Mouse (Mus musculus) embryonic facial prominence, embryonic 10.5 days (tissue): ENCODE measurements at regions not wholly inside any gene's neighbourhood (a gene's known extent, or its start where the extent isn't known, plus 50 kb on each side); places are given as distances from the start of the nearest gene placed in this dataset.

Source experiments
- DNase-seq: peaks from one replicate; pipeline ENCODE4 v3.0.0-alpha.2; 2017; ENCODE audit warnings: low spot score
- H3K27ac ChIP-seq: fragments of 300-500 bp; sonication (generic); replicated peaks from 2 replicates; pipeline ENCODE4 v1.5.1; 2016; ENCODE audit warnings: mild to moderate bottlenecking
- H3K27me3 ChIP-seq: fragments of 300-500 bp; sonication (generic); replicated peaks from 2 replicates; pipeline ENCODE4 v1.6.1; 2016; ENCODE audit warnings: low read depth, mild to moderate bottlenecking; ENCODE audit not compliant: poor library complexity, severe bottlenecking
- H3K36me3 ChIP-seq: fragments of 300-500 bp; sonication (generic); replicated peaks from 2 replicates; pipeline ENCODE4 v1.6.1; 2016; ENCODE audit warnings: mild to moderate bottlenecking, moderate library complexity
- H3K4me1 ChIP-seq: fragments of 300-500 bp; sonication (generic); 2 replicates; pipeline ENCODE4 v1.6.1; 2016
- H3K4me3 ChIP-seq: fragments of 300-500 bp; sonication (generic); 2 replicates; pipeline ENCODE4 v1.5.1; 2016; ENCODE audit warnings: mild to moderate bottlenecking, moderate library complexity
- H3K9me3 ChIP-seq: fragments of 300-500 bp; sonication (generic); 2 replicates; pipeline ENCODE4 v1.6.1; 2016; ENCODE audit warnings: mild to moderate bottlenecking
- WGBS: fragments of 180-500 bp; shearing (Covaris S2); methylation state at CpG from one replicate; pipeline ENCODE4 v1.1.7; 2016; 5-methylcytosine and 5-hydroxymethylcytosine counted together

DNA sequence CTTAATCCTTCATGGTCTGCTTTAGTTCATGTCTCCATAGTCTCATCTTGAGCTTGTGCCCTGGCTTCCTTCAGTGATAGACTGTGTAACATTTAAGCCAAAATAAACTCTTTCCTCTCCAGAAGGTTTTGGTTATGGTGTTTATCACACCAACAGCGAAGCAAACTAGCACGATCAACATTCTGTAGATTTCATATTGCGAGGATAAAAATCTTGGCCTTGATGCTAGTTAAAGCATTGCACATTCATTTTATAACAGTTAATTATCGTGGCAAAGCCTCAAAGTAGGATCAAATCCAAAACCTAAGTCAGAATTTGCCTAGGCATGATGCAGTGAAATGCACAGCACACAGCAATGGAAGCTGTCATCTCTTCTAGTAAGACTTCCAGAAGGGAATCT is 1123.7 kb downstream of the Rapgef2 start:
- Histone ChIP-seq H3K4me3 (no peak overlapping the region), H3K4me1 (no peaks in the 10 kb centered on the region), H3K27me3 (no peaks in the 10 kb centered on the region), H3K9me3 (no peaks in the 10 kb centered on the region), H3K36me3 (no peaks in the 10 kb centered on the region), H3K27ac (no peak overlapping the region)
- no peak for DNase-seq
- 88% methylated on average over 4 of the region's 4 CpGs for WGBS

DNA sequence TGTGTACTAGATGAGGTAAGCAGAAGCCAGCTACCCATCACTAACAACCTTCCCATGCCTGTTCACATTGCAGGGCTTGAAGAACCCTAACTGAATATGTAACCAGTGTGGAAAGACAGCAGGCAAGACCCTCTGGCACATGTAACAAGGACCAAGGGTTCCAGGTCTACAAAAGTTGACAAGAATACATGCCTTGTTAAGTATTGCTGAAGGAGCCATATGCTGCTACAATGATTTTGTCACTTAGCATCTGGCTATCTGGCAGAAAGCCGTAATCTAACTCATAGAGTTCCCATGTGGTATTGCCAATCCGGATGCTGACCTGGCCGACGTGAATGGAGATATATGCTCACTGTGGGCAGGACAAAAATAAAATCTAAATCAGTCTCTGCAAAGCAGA is 1127.9 kb downstream of the Rapgef2 start:
- WGBS, result 93% methylated on average over 4 of the region's 4 CpGs
- no peak for DNase-seq
- no peak overlapping the region for H3K4me3 ChIP-seq

More for the DNA sequence above, 1127.9 kb downstream of the Rapgef2 start:
- Histone ChIP-seq H3K27me3 (no peaks in the 10 kb centered on the region), H3K9me3 (no peaks in the 10 kb centered on the region), H3K36me3 (no peaks in the 10 kb centered on the region), H3K4me1 (no peaks in the 10 kb centered on the region), H3K27ac (no peak overlapping the region)
